Mouse (Mus musculus) embryonic facial prominence, embryonic 12.5 days (tissue): ENCODE measurements around the gene Akap7. TPM values are rescaled to one million over a fixed set of nuclear protein-coding genes. Genes with fewer than 3 reads are reported as not detected.

Experiments
- ATAC-seq: fragments of 200-750 bp; cut with Nextera tagmentation; 2 replicates; pipeline ENCODE4 v1.8.0; 2017; ENCODE audit not compliant: insufficient number of reproducible peaks, insufficient read depth, low FRiP score, low TSS enrichment
- H3K27ac ChIP-seq: fragments of 300-500 bp; sonication (generic); 2 replicates; pipeline ENCODE4 v1.5.1; 2016; ENCODE audit warnings: mild to moderate bottlenecking
- H3K27me3 ChIP-seq: fragments of 300-500 bp; sonication (generic); 2 replicates; pipeline ENCODE4 v1.6.1; 2016; ENCODE audit warnings: mild to moderate bottlenecking, moderate library complexity
- H3K36me3 ChIP-seq: fragments of 300-500 bp; sonication (generic); 2 replicates; pipeline ENCODE4 v1.6.1; 2016; ENCODE audit warnings: mild to moderate bottlenecking
- H3K4me1 ChIP-seq: fragments of 300-500 bp; sonication (generic); 2 replicates; pipeline ENCODE4 v1.6.1; 2016
- H3K4me2 ChIP-seq: fragments of 300-500 bp; sonication (generic); replicated peaks from 2 replicates; pipeline ENCODE4 v1.6.1; 2016; ENCODE audit warnings: mild to moderate bottlenecking, moderate library complexity
- H3K4me3 ChIP-seq: fragments of 300-500 bp; sonication (generic); 2 replicates; pipeline ENCODE4 v1.5.1; 2016; ENCODE audit warnings: mild to moderate bottlenecking
- H3K9ac ChIP-seq: fragments of 300-500 bp; sonication (generic); 2 replicates; pipeline ENCODE4 v1.6.1; 2016; ENCODE audit warnings: mild to moderate bottlenecking, moderate library complexity
- H3K9me3 ChIP-seq: fragments of 300-500 bp; sonication (generic); 2 replicates; pipeline ENCODE4 v1.6.1; 2016; ENCODE audit warnings: mild to moderate bottlenecking, moderate library complexity
- WGBS: fragments of 180-500 bp; shearing (Covaris S2); methylation state at CpG from one replicate; pipeline ENCODE4 v1.1.7; 2016; 5-methylcytosine and 5-hydroxymethylcytosine counted together
- polyA plus RNA-seq: library from polyadenylated mRNA; unstranded; fragments of >200 nt; fragmentation: Nextera tagmentation; extraction: Ambion mirVana; gene quantifications from 2 replicates; pipeline ENCODE4 v1.2.1, GENCODE M21; 2016

The Akap7 gene
- 25.9 and 28.2 TPM in 2 replicates for polyA plus RNA-seq

DNA sequence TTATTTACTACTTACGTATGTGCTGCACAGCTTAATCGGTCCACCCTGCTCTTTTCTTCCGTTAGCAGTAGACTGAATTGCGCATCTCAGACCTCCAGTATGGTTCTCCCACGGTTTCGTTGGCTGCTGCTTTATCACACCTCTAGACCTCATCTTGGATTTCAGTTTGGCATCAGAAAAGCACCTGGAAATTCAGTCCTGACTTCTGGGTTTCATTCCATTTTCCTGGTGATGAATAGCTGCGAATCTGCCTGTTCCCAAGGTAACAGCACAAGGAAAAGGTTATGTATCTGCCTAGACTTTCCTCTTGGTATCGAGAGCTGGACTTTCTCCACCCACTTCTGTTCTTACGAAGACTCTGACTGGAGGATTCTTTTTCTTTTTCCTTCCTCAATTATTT is at the start of gene Akap7:
Akap7 (minus strand) TSS at position 101 of the 400 bp plus-strand sequence.
- Histone ChIP-seq H3K27ac (no peak within 1 kb of the TSS), H3K27me3 (no peaks in the 10 kb centered on the region), H3K9ac (no peak within 1 kb of the TSS), H3K36me3 (no peaks in the 10 kb centered on the region), H3K4me1 (no peaks in the 10 kb centered on the region), H3K4me3 (no peak within 1 kb of the TSS), H3K9me3 (no peaks in the 10 kb centered on the region), H3K4me2 (no peak within 1 kb of the TSS)
- 87% methylated on average over 9 of the region's 9 CpGs for WGBS
- no peak for ATAC-seq

DNA sequence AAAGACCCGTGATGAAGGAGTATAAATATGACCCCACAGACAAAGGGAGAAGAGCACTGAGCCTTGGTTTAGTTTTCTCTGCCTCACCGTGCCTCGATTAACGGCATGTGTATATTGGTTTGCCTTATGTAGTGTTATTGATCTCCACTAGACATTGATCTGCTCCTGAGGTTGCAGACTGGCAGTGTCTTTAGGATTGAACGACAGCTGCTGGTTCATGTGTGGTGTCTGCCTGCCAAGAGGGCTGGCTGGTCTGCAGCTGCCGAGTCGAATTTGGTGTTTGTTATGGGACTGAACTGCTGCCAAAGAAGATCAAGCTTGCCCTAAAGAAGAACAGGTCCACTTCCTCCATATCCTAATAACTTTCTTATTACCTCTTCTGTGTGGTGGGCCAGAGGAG is 46.7 kb upstream of the Akap7 start:
- Histone ChIP-seq H3K4me1 (no peaks in the 10 kb centered on the region), H3K9ac (no peak overlapping the region), H3K27me3 (no peaks in the 10 kb centered on the region), H3K4me2 (no peak overlapping the region), H3K9me3 (no peaks in the 10 kb centered on the region), H3K36me3 (no peaks in the 10 kb centered on the region), H3K27ac (no peak overlapping the region), H3K4me3 (no peak overlapping the region)
- no peak for ATAC-seq
- WGBS: 88% methylated on average over 7 of the region's 7 CpGs

DNA sequence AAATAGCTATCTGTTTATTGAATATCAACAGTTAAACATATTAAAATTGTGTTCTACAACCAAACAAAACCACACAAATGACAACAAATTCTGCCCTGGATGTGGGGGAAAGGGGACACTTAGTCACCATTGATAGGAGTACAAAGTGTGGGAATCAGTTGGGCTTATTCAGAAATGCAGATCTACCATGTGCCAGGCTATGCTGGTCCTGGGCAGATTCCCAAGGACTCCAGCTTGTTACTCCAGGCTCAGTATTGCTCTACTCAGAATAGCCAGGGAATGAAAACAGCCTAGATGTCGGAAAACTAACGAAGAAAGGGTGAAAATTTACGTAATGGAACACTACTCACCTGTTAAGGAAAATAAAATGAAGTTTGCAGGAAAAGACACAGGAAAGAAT is 46.3 kb upstream of the Akap7 start:
- H3K27me3 ChIP-seq: no peaks in the 10 kb centered on the region
- no peak overlapping the region for H3K4me3 ChIP-seq
- H3K36me3 ChIP-seq: no peaks in the 10 kb centered on the region
- H3K27ac ChIP-seq: no peak overlapping the region
- H3K4me1 ChIP-seq: no peaks in the 10 kb centered on the region
- WGBS: 95% methylated on average over 3 of the region's 3 CpGs
- no peak for ATAC-seq
- no peaks in the 10 kb centered on the region for H3K9me3 ChIP-seq
- H3K9ac ChIP-seq: no peak overlapping the region
- H3K4me2 ChIP-seq: no peak overlapping the region

DNA sequence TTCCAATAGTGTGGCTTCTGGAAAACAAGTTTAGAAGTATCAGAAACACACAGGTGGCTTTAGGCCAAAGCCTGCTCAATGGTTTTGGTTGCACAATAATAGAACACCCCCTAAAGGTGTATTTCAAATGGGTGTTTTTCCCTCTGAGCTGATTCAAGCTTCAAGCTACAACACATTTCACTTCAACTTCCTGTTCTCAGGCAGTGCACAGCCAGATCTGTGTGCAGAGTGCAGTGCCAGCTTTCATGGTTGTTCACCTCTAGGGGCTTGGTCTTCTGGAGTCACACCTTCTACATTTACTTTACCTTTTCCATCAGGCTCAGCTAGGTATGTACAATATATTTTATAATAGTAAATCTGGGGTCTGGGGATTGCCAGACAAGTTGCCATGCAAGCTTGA is 35.1 kb upstream of the Akap7 start:
- Histone ChIP-seq H3K4me1 (no peaks in the 10 kb centered on the region), H3K9me3 (no peaks in the 10 kb centered on the region), H3K4me3 (no peak overlapping the region), H3K9ac (no peak overlapping the region), H3K4me2 (no peak overlapping the region), H3K27ac (no peak overlapping the region), H3K27me3 (no peaks in the 10 kb centered on the region), H3K36me3 (no peaks in the 10 kb centered on the region)
- no peak for ATAC-seq

DNA sequence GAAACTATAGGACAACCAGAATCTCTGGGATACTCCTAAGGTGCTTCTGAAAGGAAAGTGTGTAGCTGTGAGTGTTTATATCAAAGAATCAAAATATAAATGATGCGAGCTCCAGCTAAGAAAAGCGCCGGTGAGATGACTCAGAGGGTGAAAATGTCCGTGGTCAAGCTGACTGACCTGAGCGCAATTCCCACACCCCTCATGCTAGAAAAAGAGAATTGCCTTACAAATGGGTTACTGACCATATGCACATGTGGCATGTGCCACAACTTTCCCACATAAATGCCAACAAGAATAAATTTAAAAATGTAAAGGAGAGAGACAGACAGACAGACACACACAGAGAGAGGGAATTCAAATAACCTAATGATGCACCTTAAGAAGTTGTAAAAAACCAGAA is 33.0 kb upstream of the Akap7 start:
- Histone ChIP-seq H3K9me3 (no peaks in the 10 kb centered on the region), H3K27ac (no peak overlapping the region), H3K27me3 (no peaks in the 10 kb centered on the region), H3K9ac (no peak overlapping the region), H3K4me3 (no peak overlapping the region), H3K4me1 (no peaks in the 10 kb centered on the region), H3K4me2 (no peak overlapping the region), H3K36me3 (no peaks in the 10 kb centered on the region)
- ATAC-seq: no peak
- WGBS: 93% methylated on average over 5 of the region's 5 CpGs

DNA sequence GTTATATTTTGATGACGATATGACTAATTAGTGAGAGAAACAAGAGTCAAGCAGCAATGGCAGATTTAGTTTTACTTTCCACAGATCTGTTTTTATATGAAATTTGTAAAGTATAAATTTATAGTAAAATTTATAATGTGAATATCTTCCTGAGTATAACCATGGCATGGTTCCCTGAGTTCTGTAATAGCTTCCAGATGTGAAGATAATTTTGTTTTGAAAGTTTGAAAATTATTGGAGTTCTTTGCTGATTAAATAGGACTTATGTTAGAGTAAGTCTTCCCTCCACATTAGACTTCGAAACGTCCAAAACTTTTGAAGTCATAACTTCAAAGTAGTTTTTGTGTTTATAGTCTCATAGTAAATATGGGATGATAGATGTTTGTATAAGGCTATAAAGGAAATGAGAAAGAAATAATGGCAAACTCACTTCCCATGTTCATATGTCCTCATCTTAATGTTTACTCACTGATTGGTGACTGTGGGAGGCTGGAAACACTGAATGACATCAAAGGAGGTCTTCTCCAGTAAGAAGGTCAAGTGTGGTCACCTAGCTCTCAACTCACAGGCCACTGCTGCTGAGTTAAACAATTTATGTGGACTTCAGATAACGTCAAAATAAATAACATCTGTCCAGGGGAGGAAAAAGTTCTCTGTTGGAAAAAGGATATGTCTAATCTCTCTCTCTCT is 25.9 kb upstream of the Akap7 start:
- H3K27ac ChIP-seq: no peak overlapping the region
- H3K4me1 ChIP-seq: 0 out of 2 replicates have a peak, but pooled peaks cover 3% of the 10 kb centered on the region
- no peak overlapping the region for H3K4me2 ChIP-seq
- H3K4me3 ChIP-seq: no peak overlapping the region
- WGBS: 40% methylated on average over 4 of the region's 4 CpGs
- H3K9ac ChIP-seq: no peak overlapping the region
- H3K27me3 ChIP-seq: no peaks in the 10 kb centered on the region
- ATAC-seq: no peak
- no peaks in the 10 kb centered on the region for H3K36me3 ChIP-seq
- no peaks in the 10 kb centered on the region for H3K9me3 ChIP-seq

DNA sequence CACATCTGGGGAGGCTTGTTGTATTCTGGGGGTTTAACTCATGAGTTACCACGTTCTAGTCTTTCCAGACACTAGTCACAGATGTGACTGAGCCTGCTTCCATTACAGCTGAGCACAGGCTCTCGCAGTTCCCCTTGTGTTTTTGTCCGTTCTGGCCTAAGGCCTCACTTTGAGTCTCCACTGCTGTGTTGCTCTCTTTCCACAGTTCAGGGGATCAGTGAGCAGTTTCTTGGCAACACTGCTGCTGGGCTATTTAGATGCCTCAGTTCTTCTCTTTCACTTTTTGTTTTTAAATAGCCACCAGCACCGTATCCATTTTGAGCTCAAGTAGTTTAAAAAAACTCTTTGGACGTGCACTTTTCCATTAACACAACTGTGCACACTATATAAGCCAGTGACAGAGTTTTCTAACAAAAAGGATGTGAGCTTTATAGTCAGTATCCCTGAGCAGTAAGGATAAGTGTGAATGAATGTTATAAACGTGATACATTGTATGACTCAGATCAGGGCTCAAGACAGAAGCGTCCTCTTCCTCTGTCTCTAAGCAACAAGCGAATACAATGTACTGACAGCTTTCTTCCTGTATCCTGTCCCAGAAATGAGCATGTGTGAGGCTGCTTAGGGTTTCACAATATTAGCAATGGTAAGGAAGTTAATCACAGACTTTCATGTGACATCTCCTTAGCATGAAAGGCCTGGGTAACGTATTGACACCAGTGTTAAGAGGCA is 23.8 kb upstream of the Akap7 start:
- Histone ChIP-seq H3K4me2 (no peak overlapping the region), H3K4me1 (0 out of 2 replicates have a peak, but pooled peaks cover 3% of the 10 kb centered on the region), H3K27ac (no peak overlapping the region), H3K27me3 (no peaks in the 10 kb centered on the region), H3K4me3 (no peak overlapping the region), H3K36me3 (no peaks in the 10 kb centered on the region), H3K9me3 (no peaks in the 10 kb centered on the region), H3K9ac (no peak overlapping the region)
- ATAC-seq: no peak
- 74% methylated on average over 9 of the region's 9 CpGs for WGBS

DNA sequence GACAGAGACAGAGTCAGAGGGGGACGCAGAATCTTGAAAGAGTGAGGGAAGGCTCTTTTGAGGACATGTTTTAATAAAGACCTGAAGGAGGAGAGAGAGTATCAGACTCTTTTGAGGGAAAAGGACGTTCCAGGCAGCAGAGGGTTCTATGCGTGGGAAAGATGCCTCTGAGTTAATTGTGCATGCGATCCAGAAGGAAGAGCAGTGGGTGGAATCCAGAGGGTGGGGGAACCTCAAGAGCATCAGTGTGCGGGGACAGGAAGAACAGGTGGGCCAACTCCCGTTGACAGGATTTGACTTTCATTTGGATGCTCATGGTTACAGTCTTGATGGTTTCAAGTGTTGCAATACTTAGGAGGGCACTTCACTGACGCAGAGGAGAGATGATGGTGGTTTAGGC is 22.4 kb upstream of the Akap7 start:
- Histone ChIP-seq H3K4me1 (0 out of 2 replicates have a peak, but pooled peaks cover 3% of the 10 kb centered on the region), H3K4me2 (no peak overlapping the region), H3K4me3 (no peak overlapping the region), H3K36me3 (no peaks in the 10 kb centered on the region), H3K27me3 (no peaks in the 10 kb centered on the region), H3K9me3 (no peaks in the 10 kb centered on the region), H3K27ac (no peak overlapping the region), H3K9ac (no peak overlapping the region)
- ATAC-seq: no peak
- 84% methylated on average over 7 of the region's 7 CpGs for WGBS

DNA sequence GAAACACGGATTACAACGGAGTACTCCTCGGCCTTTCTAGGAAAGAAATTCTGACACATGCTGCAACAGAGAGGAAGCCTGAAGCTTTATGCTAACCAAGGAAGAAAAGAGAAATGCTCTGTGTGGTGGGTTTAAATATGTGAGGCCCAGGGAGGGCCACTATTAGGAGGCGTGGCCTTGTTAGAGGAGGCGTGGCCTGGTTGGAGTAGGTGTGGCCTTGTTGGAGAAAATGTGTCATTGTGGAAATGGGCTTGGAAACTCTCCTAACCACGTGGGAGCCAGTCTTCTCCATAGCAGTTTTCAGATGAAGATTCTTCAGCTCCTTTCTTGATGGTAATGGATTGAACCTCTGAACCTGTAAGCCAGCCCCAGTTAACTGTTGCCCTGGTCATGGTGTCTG is 19.8 kb upstream of the Akap7 start:
- no peaks in the 10 kb centered on the region for H3K27me3 ChIP-seq
- H3K4me3 ChIP-seq: no peak overlapping the region
- no peak overlapping the region for H3K9ac ChIP-seq
- H3K4me1 ChIP-seq: no peaks in the 10 kb centered on the region
- no peak overlapping the region for H3K4me2 ChIP-seq
- WGBS: 81% methylated on average over 6 of the region's 6 CpGs
- H3K27ac ChIP-seq: no peak overlapping the region
- H3K36me3 ChIP-seq: no peaks in the 10 kb centered on the region
- ATAC-seq: no peak
- no peaks in the 10 kb centered on the region for H3K9me3 ChIP-seq

DNA sequence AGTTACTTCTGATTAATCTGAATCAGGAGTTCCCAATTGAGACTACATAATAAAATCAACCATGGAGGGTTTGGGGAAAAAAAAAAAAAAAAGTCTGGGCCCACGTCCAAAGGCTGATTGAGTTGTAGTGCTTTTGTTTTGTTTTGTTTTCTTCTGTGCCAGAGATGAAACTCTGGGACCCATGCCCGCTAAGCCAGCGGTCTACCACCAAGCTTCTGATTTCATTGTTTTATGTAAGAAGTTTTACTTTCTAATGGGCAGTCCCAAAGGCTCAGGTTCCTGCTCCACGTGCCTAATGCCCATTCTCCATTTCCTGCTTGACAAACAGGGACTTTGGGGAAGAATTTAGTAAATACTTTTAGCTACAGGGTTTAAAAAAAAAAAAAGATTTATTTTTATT is 18.0 kb upstream of the Akap7 start:
- no peak overlapping the region for H3K4me2 ChIP-seq
- no peak overlapping the region for H3K27ac ChIP-seq
- no peaks in the 10 kb centered on the region for H3K4me1 ChIP-seq
- no peaks in the 10 kb centered on the region for H3K27me3 ChIP-seq
- ATAC-seq: no peak
- H3K4me3 ChIP-seq: no peak overlapping the region
- no peaks in the 10 kb centered on the region for H3K9me3 ChIP-seq
- WGBS: 49% methylated on average over 4 of the region's 4 CpGs
- no peaks in the 10 kb centered on the region for H3K36me3 ChIP-seq
- no peak overlapping the region for H3K9ac ChIP-seq

DNA sequence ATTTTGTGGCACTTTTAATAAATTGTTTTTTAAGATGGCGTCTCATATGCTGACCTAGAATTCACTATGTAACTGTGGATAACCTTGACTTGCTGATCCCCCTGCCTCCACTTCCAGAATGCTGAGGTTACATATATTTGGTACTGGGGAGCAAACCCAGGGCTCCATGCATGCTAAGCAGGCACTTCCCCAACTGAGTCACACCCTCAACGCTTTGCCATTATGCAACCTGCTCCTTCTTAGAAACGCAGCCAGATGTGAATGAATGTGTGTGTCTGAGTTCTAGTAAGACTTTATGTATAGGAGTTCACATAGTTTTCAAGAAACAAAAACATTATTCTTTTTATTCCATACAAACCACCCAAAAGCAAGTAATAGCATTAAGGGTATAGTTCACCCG is 13.5 kb upstream of the Akap7 start:
- Histone ChIP-seq H3K27me3 (no peaks in the 10 kb centered on the region), H3K4me3 (no peak overlapping the region), H3K9me3 (no peaks in the 10 kb centered on the region), H3K9ac (no peak overlapping the region), H3K36me3 (no peaks in the 10 kb centered on the region), H3K27ac (no peak overlapping the region), H3K4me1 (0 out of 2 replicates have a peak, but pooled peaks cover 2% of the 10 kb centered on the region), H3K4me2 (no peak overlapping the region)
- 92% methylated on average over 4 of the region's 4 CpGs for WGBS
- ATAC-seq: no peak

DNA sequence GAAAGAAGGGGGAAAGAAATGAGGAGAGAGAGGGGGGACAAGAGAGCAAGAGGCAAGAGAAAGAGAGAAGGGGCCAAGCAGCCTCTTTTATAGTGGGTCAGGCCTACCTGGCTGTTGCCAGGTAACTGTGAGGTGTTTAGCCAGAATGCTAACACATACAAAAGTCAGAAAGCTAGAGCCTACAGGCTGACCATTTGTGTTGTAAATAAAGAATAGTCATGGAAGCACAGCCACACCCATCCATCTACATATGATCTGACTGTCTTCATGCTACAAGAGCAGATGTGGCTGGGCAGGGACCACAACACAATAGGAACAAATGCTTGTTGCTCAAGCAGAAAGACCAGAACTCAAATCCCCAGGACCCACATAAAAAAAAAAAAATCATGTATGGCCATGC is 11.9 kb upstream of the Akap7 start:
- Histone ChIP-seq H3K27ac (no peak overlapping the region), H3K27me3 (no peaks in the 10 kb centered on the region)

More for the DNA sequence above, 11.9 kb upstream of the Akap7 start:
- no peak overlapping the region for H3K4me2 ChIP-seq
- H3K9ac ChIP-seq: no peak overlapping the region
- 0 out of 2 replicates have a peak, but pooled peaks cover 2% of the 10 kb centered on the region for H3K4me1 ChIP-seq
- H3K36me3 ChIP-seq: no peaks in the 10 kb centered on the region
- no peaks in the 10 kb centered on the region for H3K9me3 ChIP-seq
- ATAC-seq: no peak
- no peak overlapping the region for H3K4me3 ChIP-seq
